Mouse (Mus musculus) stomach, postnatal 0 days (tissue): ENCODE measurements around the gene Atxn2.

Experiments
- CTCF ChIP-seq: IDR thresholded peaks from 2 replicates; pipeline ENCODE4 v1.5.1; 2016; ENCODE audit warnings: antibody characterized with exemption, low read depth, mild to moderate bottlenecking, moderate library complexity
- EP300 ChIP-seq: optimal IDR thresholded peaks from 2 replicates; pipeline ENCODE3; 2016; ENCODE audit warnings: antibody characterized with exemption

- TF ChIP-seq CTCF, result no peak
- no peak for TF ChIP-seq EP300
Measured at GRCm38 (mm10) chr5:121699891-121700290, 11.2 kb upstream of the Atxn2 start.
